Mouse (Mus musculus): Measurements from ENCODE around the gene Pip5k1c. TPM values are rescaled to one million over a fixed set of nuclear protein-coding genes. Genes with fewer than 3 reads are reported as not detected.

Gene Pip5k1c
- 9.9 and 12.5 TPM in 2 replicates for polyA plus RNA-seq (2012; rRNA removed)

GRCm38 (mm10) chr10:81292554-81293333, at the start of gene Pip5k1c:
Gene Pip5k1c, plus strand, starts transcription at chr10:81292963.

GRCm38 (mm10) chr10:81252424-81253419, 40.0 kb upstream of the Pip5k1c start, which contains the start of gene Matk:
Gene Matk, plus strand, starts transcription at chr10:81252935.

DNA sequence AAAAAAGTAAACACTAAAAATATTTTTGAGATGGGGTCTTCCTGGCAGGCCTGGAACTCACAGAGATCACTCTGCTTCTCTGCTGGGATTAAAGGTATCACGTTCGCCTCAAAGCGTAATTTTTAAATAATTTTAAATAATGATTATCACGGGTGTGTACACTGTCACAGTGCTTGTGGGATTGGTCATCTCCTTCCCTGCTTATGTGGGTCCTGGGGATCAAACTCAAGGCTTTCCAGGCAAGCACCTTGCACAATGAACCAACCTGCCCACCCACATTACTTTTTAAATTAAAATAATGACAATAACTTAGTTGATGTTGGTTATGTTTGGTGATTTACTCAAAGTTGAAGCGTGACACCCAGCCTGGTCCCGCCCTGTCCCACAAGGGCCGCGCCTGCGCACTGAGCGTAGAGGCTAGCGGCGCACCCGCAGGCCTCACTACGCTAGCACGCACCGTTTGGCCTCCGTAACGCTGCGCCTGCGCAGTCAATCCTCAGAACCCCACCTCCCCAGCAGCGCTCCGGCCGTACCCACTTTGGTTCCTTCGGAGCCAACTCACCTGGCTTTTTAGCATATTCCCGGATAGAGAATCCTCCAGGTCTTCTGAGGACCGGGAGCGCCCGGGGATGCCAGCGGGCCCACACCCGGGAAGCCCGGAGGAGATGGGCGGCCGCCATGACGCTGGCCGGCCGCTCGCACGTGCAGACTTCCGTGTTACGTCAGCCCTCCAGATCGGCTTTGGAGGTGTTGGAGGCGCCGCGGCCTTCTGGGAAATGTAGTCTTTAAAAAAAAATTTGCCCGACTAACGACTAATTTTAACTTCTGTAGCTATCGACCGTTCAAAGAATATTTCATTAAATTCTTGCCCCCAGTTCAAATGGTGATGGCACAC, 26.3 kb upstream of the Pip5k1c start, which contains the start of the genes Mrpl54 and Apba3:
Mrpl54 (minus strand) TSS at position 724 of the 895 bp plus-strand sequence.
Apba3 (plus strand) TSS at position 750 of the 895 bp plus-strand sequence.

DNA sequence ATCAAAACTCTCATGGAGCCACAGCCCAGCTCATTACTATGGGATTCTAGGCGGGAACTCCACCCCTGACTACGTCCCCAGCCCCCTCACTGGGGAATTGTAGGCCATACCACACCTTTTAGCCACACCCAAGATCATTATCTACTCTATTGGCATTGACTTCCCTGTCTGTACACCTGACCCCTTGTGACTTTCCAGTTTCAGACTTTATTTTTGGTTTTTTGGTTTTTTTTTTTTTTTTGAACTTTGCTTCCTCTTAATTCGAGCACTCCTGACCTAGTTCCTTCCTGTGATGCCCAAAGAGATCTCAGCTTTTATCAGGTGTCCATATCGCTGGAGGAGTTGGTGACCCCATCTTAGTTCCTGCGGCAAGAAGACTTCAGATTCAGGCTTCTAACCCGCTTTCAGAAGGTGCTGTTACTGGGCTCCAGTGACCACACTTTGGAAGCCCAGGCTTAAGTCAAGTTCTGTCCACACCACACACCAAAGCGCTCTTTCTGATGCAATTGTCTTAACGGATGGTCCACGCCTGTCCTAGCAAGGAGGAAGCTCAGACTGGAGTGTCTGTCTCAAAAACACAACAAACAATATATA, 1.2 kb upstream of the Pip5k1c start, which contains the start of gene Tjp3:
Tjp3 (minus strand) TSS at position 71 of the 594 bp plus-strand sequence.

DNA sequence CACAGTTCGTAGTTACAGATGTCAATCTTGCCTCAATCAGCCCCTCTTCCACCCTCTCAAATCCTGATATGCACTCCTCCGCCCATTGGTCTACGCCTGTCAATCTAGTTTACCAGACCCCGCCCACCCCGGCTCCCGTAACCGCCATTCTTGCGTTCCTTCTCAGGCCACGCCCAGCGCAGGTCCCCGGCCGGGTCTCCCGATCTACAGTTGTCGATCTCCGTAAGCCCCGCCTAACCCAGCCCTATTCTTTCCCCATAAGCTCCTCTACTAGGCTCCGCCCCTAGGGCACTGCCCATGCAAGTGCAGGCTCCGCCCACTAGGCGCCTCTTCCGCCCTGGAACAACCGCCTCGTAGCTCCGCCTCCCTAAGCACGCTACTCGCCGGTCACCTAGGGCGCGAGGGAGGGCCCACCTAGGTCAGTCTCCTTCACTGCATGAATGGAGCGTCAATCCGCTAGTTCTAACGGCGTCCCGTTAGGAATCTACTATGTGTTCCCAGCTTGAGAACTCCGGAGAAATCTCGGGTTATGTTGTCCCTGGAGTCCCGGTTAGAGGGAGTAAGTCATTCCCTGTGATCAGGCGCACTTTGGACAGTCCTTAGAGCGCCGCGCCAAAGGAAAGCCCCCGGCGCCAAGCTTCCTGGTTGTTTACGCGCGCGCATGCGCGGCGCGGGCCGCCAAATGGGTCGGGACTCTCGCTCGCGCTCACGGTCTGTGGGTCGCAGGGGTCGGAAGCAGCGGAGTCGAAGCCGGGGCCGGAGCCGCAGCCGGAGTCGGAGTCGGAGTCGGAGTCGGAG, 28.0 kb downstream of the Pip5k1c start, which contains the start of gene Cactin:
Cactin (plus strand) TSS at position 554 of the 798 bp plus-strand sequence.

GRCm38 (mm10) chr10:81328386-81328785, 35.6 kb downstream of the Pip5k1c start, which contains the start of gene Tbxa2r:
Gene Tbxa2r, plus strand, starts transcription at chr10:81328731.

GRCm38 (mm10) chr10:81342686-81343505, 50.1 kb downstream of the Pip5k1c start, which contains the start of gene Gipc3:
Gene Gipc3, minus strand, starts transcription at chr10:81343266.

DNA sequence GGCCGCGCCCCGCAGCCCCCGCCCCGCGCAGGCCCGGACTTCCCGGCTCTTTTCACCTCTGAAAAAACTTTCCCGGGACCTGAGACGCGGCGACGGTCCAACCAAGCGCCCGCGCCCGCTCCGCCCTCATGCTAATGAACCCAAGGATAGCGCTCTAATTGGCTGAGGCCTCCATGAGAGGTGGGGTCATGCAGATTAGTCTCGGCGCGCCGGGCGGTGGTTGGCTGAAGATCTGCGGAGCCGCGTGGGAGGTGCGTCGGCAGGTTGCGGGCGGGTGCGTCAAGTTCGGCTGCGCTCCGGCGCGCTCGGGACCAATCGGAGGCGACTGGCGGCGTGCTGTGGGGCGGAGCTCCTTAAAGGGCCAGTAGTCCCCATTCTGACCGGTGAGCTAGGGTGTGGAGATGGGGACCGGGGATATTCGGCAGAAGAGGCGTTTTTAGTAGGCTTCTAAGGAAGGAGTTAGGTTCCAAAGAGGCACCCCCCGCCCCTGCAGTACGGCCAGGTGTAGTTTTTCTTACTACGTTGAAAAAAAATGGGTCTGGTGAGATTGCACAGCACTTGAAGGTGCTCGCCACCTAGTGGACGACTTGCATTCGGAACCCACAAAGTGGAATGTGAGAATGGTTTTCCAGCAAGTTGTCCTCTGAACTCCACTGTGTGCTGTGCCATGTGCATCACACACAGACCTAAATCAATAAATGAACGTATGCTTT, 57.7 kb downstream of the Pip5k1c start, which contains the start of gene Hmg20b:
Hmg20b (minus strand) TSS at position 130 of the 713 bp plus-strand sequence.

DNA sequence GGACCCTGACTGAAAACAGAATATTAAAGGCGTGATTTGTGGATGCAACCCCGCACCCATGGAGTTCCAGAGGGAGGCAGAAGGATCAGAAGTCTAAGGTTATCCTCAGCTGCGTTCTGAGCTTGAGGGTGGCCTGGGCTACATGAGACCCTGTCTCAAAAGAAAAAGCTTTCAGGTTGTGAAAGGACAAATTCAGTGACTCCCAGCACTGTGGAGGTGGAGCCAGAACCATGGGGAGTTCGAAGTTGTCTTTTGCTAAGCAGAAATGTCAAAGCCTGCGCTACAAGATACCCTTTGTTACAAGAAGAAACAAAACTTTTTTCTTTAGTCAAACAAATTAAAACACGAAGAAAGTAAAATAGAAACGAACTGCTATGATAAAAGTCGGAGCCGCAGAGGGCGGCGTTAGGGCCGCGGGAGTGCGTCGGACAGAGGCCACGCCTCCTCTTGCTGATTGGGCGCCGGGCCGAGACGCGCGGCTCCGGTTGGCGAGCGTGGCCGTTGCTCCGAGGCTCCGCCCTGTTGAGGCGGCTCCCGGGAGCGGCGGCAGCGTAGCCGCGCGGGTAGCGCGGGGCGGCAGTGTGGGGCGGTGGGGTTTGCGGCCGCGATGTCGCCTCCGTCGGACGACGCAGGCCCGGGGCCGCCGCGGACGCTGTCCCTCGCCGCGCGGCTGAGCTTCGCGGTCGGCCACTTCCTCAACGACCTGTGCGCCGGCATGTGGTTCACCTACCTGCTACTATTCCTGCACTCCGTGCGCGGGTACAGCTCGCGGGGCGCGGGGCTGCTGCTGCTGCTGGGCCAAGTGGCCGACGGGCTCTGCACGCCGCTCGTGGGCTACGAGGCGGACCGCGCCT, 64.5 kb downstream of the Pip5k1c start, which contains the start of gene Mfsd12:
Mfsd12 (plus strand) TSS at position 501 of the 854 bp plus-strand sequence.

GRCm38 (mm10) chr10:81365672-81366476, 73.1 kb downstream of the Pip5k1c start, which contains the start of gene 4930404N11Rik:
Gene 4930404N11Rik, minus strand, starts transcription at chr10:81365816.

Other genes starting within 250 kb of the Pip5k1c start
- 33.9 and 37.4 TPM in 2 replicates for gene Sgta, start 232.8 kb upstream of the Pip5k1c start, polyA plus RNA-seq (2012; rRNA removed)
- gene Thop1, start 222.9 kb upstream of the Pip5k1c start, polyA plus RNA-seq (2012; rRNA removed), result 20.2 and 21.2 TPM in 2 replicates
- gene Creb3l3, start 194.1 kb upstream of the Pip5k1c start, polyA plus RNA-seq (2012; rRNA removed), result 10.0 and 12.8 TPM in 2 replicates
- gene Map2k2, start 187.0 kb upstream of the Pip5k1c start, polyA plus RNA-seq (2012; rRNA removed), result 48.6 and 59.6 TPM in 2 replicates
- 13.8 and 16.4 TPM in 2 replicates for gene Zbtb7a, start 157.7 kb upstream of the Pip5k1c start, polyA plus RNA-seq (2012; rRNA removed)
- gene Pias4, start 125.0 kb upstream of the Pip5k1c start, polyA plus RNA-seq (2012; rRNA removed), result 9.9 and 11.4 TPM in 2 replicates
- 555 and 587 TPM in 2 replicates for gene Eef2, start 116.3 kb upstream of the Pip5k1c start, polyA plus RNA-seq (2012; rRNA removed)
- gene Dapk3, start 110.0 kb upstream of the Pip5k1c start, polyA plus RNA-seq (2012; rRNA removed), result 15.3 and 17.6 TPM in 2 replicates
- not detected in 2 replicates for gene 4930442H23Rik, start 109.1 kb upstream of the Pip5k1c start, polyA plus RNA-seq (2012; rRNA removed)
- not detected in 2 replicates for gene Nmrk2, start 90.9 kb upstream of the Pip5k1c start, polyA plus RNA-seq (2012; rRNA removed)
- under 0.01 and 0.02 TPM in 2 replicates for gene Atcay, start 62.1 kb upstream of the Pip5k1c start, polyA plus RNA-seq (2012; rRNA removed)
- 0.55 and 0.80 TPM in 2 replicates for gene Zfr2, start 59.8 kb upstream of the Pip5k1c start, polyA plus RNA-seq (2012; rRNA removed)
- 0.77 and 0.83 TPM in 2 replicates for gene Matk, start 40.0 kb upstream of the Pip5k1c start, polyA plus RNA-seq (2012; rRNA removed)
- gene Mrpl54, start 26.0 kb upstream of the Pip5k1c start, polyA plus RNA-seq (2012; rRNA removed), result 48.0 and 56.2 TPM in 2 replicates
- 13.7 and 14.8 TPM in 2 replicates for gene Apba3, start 26.0 kb upstream of the Pip5k1c start, polyA plus RNA-seq (2012; rRNA removed)
- gene Tjp3, start 1.4 kb upstream of the Pip5k1c start, polyA plus RNA-seq (2012; rRNA removed), result 0.21 and 0.25 TPM in 2 replicates
- gene Cactin, start 28.1 kb downstream of the Pip5k1c start, polyA plus RNA-seq (2012; rRNA removed), result 23.1 and 24.3 TPM in 2 replicates
- gene Tbxa2r, start 35.8 kb downstream of the Pip5k1c start, polyA plus RNA-seq (2012; rRNA removed), result 2.3 and 2.5 TPM in 2 replicates
- gene Gipc3, start 50.3 kb downstream of the Pip5k1c start, polyA plus RNA-seq (2012; rRNA removed), result 0.01 TPM in 2 replicates
- 23.8 and 26.9 TPM in 2 replicates for gene Hmg20b, start 57.5 kb downstream of the Pip5k1c start, polyA plus RNA-seq (2012; rRNA removed)
- gene Mfsd12, start 64.5 kb downstream of the Pip5k1c start, polyA plus RNA-seq (2012; rRNA removed), result 7.4 and 8.6 TPM in 2 replicates
- gene 4930404N11Rik, start 72.9 kb downstream of the Pip5k1c start, polyA plus RNA-seq (2012; rRNA removed), result 0.43 and 0.84 TPM in 2 replicates
- 57.1 and 63.1 TPM in 2 replicates for gene Fzr1, start 85.6 kb downstream of the Pip5k1c start, polyA plus RNA-seq (2012; rRNA removed)
- gene Dohh, start 91.5 kb downstream of the Pip5k1c start, polyA plus RNA-seq (2012; rRNA removed), result 28.6 and 30.2 TPM in 2 replicates
- 0.84 and 0.93 TPM in 2 replicates for gene Gm48551, start 91.5 kb downstream of the Pip5k1c start, polyA plus RNA-seq (2012; rRNA removed)
- gene Gm48552, start 96.0 kb downstream of the Pip5k1c start, polyA plus RNA-seq (2012; rRNA removed), result 0.55 and 0.90 TPM in 2 replicates
- 1.7 and 2.0 TPM in 2 replicates for gene Smim24, start 100.1 kb downstream of the Pip5k1c start, polyA plus RNA-seq (2012; rRNA removed)
- gene Nfic, start 162.7 kb downstream of the Pip5k1c start, polyA plus RNA-seq (2012; rRNA removed), result 1.2 and 1.3 TPM in 2 replicates
- gene Celf5, start 189.7 kb downstream of the Pip5k1c start, polyA plus RNA-seq (2012; rRNA removed), result 0.05 TPM in 2 replicates
- 46.7 and 55.3 TPM in 2 replicates for gene Ncln, start 203.4 kb downstream of the Pip5k1c start, polyA plus RNA-seq (2012; rRNA removed)
- 1.3 and 1.7 TPM in 2 replicates for gene S1pr4, start 207.2 kb downstream of the Pip5k1c start, polyA plus RNA-seq (2012; rRNA removed)
- 4.3 and 4.6 TPM in 2 replicates for gene Gna15, start 231.3 kb downstream of the Pip5k1c start, polyA plus RNA-seq (2012; rRNA removed)

All from liver, embryonic 14 days (tissue).